Mouse (Mus musculus) intestine, postnatal 0 days (tissue): Measurements from ENCODE around the gene Ephx4. TPM values are rescaled to one million over a fixed set of nuclear protein-coding genes. Genes with fewer than 3 reads are reported as not detected.

Source experiments
- ATAC-seq: fragments of 200-750 bp; cut with Nextera tagmentation; 2 replicates; pipeline ENCODE4 v1.8.0; 2017; ENCODE audit warnings: mild to moderate bottlenecking, moderate TSS enrichment, moderate library complexity
- H3K27ac ChIP-seq: fragments of 300-500 bp; sonication (generic); 2 replicates; pipeline ENCODE4 v1.5.1; 2014; ENCODE audit warnings: mild to moderate bottlenecking, low read depth, low read length, moderate library complexity
- H3K27me3 ChIP-seq: fragments of 300-500 bp; sonication (generic); replicated peaks from 2 replicates; pipeline ENCODE4 v1.6.1; 2014; ENCODE audit warnings: low read length, mixed read lengths; ENCODE audit not compliant: control insufficient read depth, insufficient read depth
- H3K36me3 ChIP-seq: fragments of 300-500 bp; sonication (generic); 2 replicates; pipeline ENCODE4 v1.6.1; 2014; ENCODE audit warnings: mild to moderate bottlenecking, moderate library complexity; ENCODE audit not compliant: control insufficient read depth, insufficient read depth
- H3K4me1 ChIP-seq: fragments of 300-500 bp; sonication (generic); replicated peaks from 2 replicates; pipeline ENCODE4 v1.6.1; 2014; ENCODE audit warnings: antibody characterized with exemption, low read length, mixed read lengths; ENCODE audit not compliant: control insufficient read depth, insufficient read depth
- H3K4me2 ChIP-seq: fragments of 300-500 bp; sonication (generic); replicated peaks from 2 replicates; pipeline ENCODE4 v1.6.1; 2014; ENCODE audit warnings: low read depth, mild to moderate bottlenecking, moderate library complexity
- H3K4me3 ChIP-seq: fragments of 300-500 bp; sonication (generic); 2 replicates; pipeline ENCODE4 v1.5.1; 2014; ENCODE audit warnings: low read depth, low read length
- H3K9ac ChIP-seq: fragments of 300-500 bp; sonication (generic); 2 replicates; pipeline ENCODE4 v1.6.1; 2014; ENCODE audit warnings: mild to moderate bottlenecking, low read depth, low read length
- H3K9me3 ChIP-seq: fragments of 300-500 bp; sonication (generic); 2 replicates; pipeline ENCODE4 v1.6.1; 2016; ENCODE audit warnings: mixed run types; ENCODE audit not compliant: control insufficient read depth
- CTCF ChIP-seq: sonication (generic); IDR thresholded peaks from 2 replicates; pipeline ENCODE4 v1.5.1; 2016; ENCODE audit warnings: low read depth, mild to moderate bottlenecking, control low read depth, antibody characterized with exemption, moderate library complexity
- WGBS: fragments of 180-500 bp; shearing (Covaris S2); extraction: QIAGEN DNeasy Blood & Tissue Kit; methylation state at CpG from one replicate; pipeline ENCODE4 v1.1.7; 2014; 5-methylcytosine and 5-hydroxymethylcytosine counted together
- polyA plus RNA-seq: library from polyadenylated mRNA; unstranded; fragments of >200 nt; fragmentation: Nextera tagmentation; extraction: Ambion mirVana; gene quantifications from 2 replicates; pipeline ENCODE4 v1.2.1, GENCODE M21; 2015

Gene Ephx4
- polyA plus RNA-seq, 1 experiment from 2014 or later = 0.70 TPM

GRCm38 (mm10) chr5:107437464-107438281 is 35.1 kb downstream of the Ephx4 start, which contains the start of gene Btbd8:
Btbd8 (plus strand) TSS chr5:107437997.
- Histone ChIP-seq H3K4me3 (peak within 1 kb of the TSS; percentile 82), H3K27me3 (no peaks in the 10 kb centered on the region), H3K4me2 (peak within 1 kb of the TSS; percentile 72), H3K4me1 (no peaks in the 10 kb centered on the region), H3K9ac (peak within 1 kb of the TSS; percentile 93), H3K27ac (peak within 1 kb of the TSS; percentile 75), H3K36me3 (no peaks in the 10 kb centered on the region), H3K9me3 (no peaks in the 10 kb centered on the region)
- under 1% methylated on average over 51 of the region's 51 CpGs for WGBS
- no peak; the same call in 1 of the 2 replicates for TF ChIP-seq CTCF
- peak; percentile 99 for ATAC-seq

- Histone ChIP-seq H3K27ac (peak overlapping the region; percentile 75), H3K4me3 (peak overlapping the region; percentile 82), H3K4me1 (no peaks in the 10 kb centered on the region), H3K36me3 (no peaks in the 10 kb centered on the region), H3K4me2 (peak overlapping the region; percentile 72), H3K27me3 (no peaks in the 10 kb centered on the region), H3K9ac (peak overlapping the region; percentile 93), H3K9me3 (no peaks in the 10 kb centered on the region)
- no peak for ATAC-seq
- TF ChIP-seq CTCF = no peak
- 18% methylated on average over 7 of the region's 7 CpGs for WGBS
These were observed 35.8 kb downstream of the Ephx4 start for GRCm38 (mm10) chr5:107438353-107438752.

GRCm38 (mm10) chr5:107441881-107442280 is 39.3 kb downstream of the Ephx4 start:
- Histone ChIP-seq H3K4me2 (no peak overlapping the region), H3K4me3 (no peak overlapping the region), H3K9ac (no peak overlapping the region), H3K27ac (no peak overlapping the region), H3K4me1 (no peaks in the 10 kb centered on the region), H3K27me3 (no peaks in the 10 kb centered on the region), H3K36me3 (no peaks in the 10 kb centered on the region), H3K9me3 (no peaks in the 10 kb centered on the region)
- no peak for ATAC-seq
- WGBS = 81% methylated on average over 5 of the region's 5 CpGs
- TF ChIP-seq CTCF = no peak

- H3K9me3 ChIP-seq = no peaks in the 10 kb centered on the region
- H3K4me2 ChIP-seq = no peak overlapping the region
- no peaks in the 10 kb centered on the region for H3K4me1 ChIP-seq
- H3K27me3 ChIP-seq = no peaks in the 10 kb centered on the region
- no peak overlapping the region for H3K27ac ChIP-seq
- WGBS = 88% methylated on average over 4 of the region's 4 CpGs
- ATAC-seq = no peak
- H3K36me3 ChIP-seq = no peaks in the 10 kb centered on the region
- TF ChIP-seq CTCF = no peak
- H3K9ac ChIP-seq = no peak overlapping the region
- H3K4me3 ChIP-seq = no peak overlapping the region
These were observed 41.7 kb downstream of the Ephx4 start for GRCm38 (mm10) chr5:107444251-107444650.

- Histone ChIP-seq H3K27ac (no peak overlapping the region), H3K36me3 (no peaks in the 10 kb centered on the region), H3K9ac (no peak overlapping the region), H3K4me1 (no peaks in the 10 kb centered on the region), H3K9me3 (no peaks in the 10 kb centered on the region), H3K4me2 (no peak overlapping the region), H3K4me3 (no peak overlapping the region), H3K27me3 (no peaks in the 10 kb centered on the region)
- ATAC-seq = no peak
- WGBS = 36% methylated on average over 4 of the region's 4 CpGs
- no peak for TF ChIP-seq CTCF
These were observed 45.4 kb downstream of the Ephx4 start for GRCm38 (mm10) chr5:107447977-107448376.

- Histone ChIP-seq H3K27ac (no peak overlapping the region), H3K27me3 (no peaks in the 10 kb centered on the region), H3K9me3 (no peaks in the 10 kb centered on the region), H3K36me3 (no peaks in the 10 kb centered on the region), H3K9ac (no peak overlapping the region), H3K4me3 (no peak overlapping the region), H3K4me2 (no peak overlapping the region), H3K4me1 (no peaks in the 10 kb centered on the region)
- WGBS = 81% methylated on average over 4 of the region's 4 CpGs
- no peak for ATAC-seq
- TF ChIP-seq CTCF = no peak
These were observed 46.2 kb downstream of the Ephx4 start for GRCm38 (mm10) chr5:107448784-107449183.
